Comparison of ENCODE assay signal across 25 mouse cellular contexts in the genomic region with DNA sequence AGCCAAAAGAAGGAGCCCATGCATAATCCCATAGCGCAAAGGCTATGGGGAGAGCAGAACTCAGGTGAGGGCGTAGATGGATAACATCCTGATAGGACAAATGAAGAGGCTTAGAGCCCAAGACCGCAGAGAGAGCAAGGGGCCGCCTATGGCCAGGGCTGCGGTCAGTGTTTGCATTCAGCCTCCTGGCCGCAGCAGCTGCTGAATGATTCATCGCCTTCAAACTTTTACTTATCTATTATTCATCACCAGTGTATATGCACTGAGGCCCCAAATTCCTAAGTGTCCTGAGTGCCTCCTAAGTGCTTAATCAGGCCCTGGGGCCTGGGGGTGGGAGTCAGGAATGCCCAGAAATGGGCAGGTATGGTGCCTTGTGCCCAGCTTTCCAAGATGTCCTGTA.
DNase-seq lines count a peak whose midpoint lies in the region; ATAC-seq and TF ChIP-seq lines count a peak whose summit lies in the region.
"Had no signal": no experiment of that assay in that cellular context is flagged by ENCODE, and none has a peak within 500 bp of the region (broad histone marks: within the 10 kb centered on the region; RNA-seq: fewer than 3 reads in every experiment).

No protein-coding gene starts in this region.

- peaks cover 20% of the 10 kb centered on the region for H3K4me1 ChIP-seq in midbrain, embryonic 10.5 days
- no peaks in the 10 kb centered on the region; the same call in 1 of the 2 replicates for H3K4me1 ChIP-seq in midbrain, postnatal 0 days (ENCODE audit: insufficient read depth, low read length)
- peaks cover 18% of the 10 kb centered on the region for H3K4me1 ChIP-seq in embryonic fibroblast, embryonic 13.5 days (ENCODE audit: control insufficient read depth, insufficient read depth, low read length)
- H3K4me1 ChIP-seq: heart, embryonic 12.5 days; heart, embryonic 15.5 days had no signal

- 89% methylated on average over 7 of the region's 7 CpGs for WGBS in midbrain, embryonic 10.5 days
- whole genome bisulfite sequencing in midbrain, postnatal 0 days = 80% methylated on average over 7 of the region's 7 CpGs

- H3K4me3 ChIP-seq in midbrain, embryonic 10.5 days = no peak overlapping the region
- no peak overlapping the region for H3K4me3 ChIP-seq in midbrain, postnatal 0 days (ENCODE audit: low read depth, low read length)
- H3K4me3 ChIP-seq in embryonic fibroblast, embryonic 13.5 days (ENCODE audit: insufficient read depth, low read length) = no peak overlapping the region
- H3K4me3 ChIP-seq: embryonic facial prominence, embryonic 12.5 days; embryonic facial prominence, embryonic 15.5 days; erythroblast, embryonic 14.5 days; forebrain, embryonic 12.5 days; forebrain, embryonic 15.5 days; heart, embryonic 12.5 days; heart, embryonic 15.5 days; hindbrain, embryonic 15.5 days had no signal

- DNase-seq in midbrain, embryonic 10.5 days (ENCODE audit: low spot score) = no peak
- DNase-seq in midbrain, postnatal 0 days (ENCODE audit: low spot score) = no peak
- peak; percentile 74 for DNase-seq in 3T3-L1 (ENCODE audit: low read depth, low spot score)
- no peak for DNase-seq in retina, postnatal 1 day
- no peak for DNase-seq in heart, adult 8-10 months (ENCODE audit: low spot score)
- DNase-seq: adrenal gland, adult 2 months; adrenal gland, postnatal 14 days; cerebellum, adult 11 months; cerebellum, adult 2 months; cerebellum, adult 9-11 months; gastrocnemius, postnatal 10 days; heart, adult 11 months; heart, postnatal 10 days; heart, postnatal 36 days had no signal

- H3K9me3 ChIP-seq in midbrain, embryonic 10.5 days (replicated peaks) = no peaks in the 10 kb centered on the region
- no peaks in the 10 kb centered on the region for H3K9me3 ChIP-seq in midbrain, postnatal 0 days (ENCODE audit: low read length)
- H3K9me3 ChIP-seq: embryonic facial prominence, embryonic 12.5 days; embryonic facial prominence, embryonic 15.5 days; forebrain, embryonic 12.5 days; forebrain, embryonic 15.5 days; G1E; heart, embryonic 12.5 days; heart, embryonic 15.5 days; hindbrain, embryonic 15.5 days had no signal

- H3K27me3 ChIP-seq in midbrain, embryonic 10.5 days (ENCODE audit: low read depth, poor library complexity, severe bottlenecking) = no peaks in the 10 kb centered on the region
- no peaks in the 10 kb centered on the region for H3K27me3 ChIP-seq in midbrain, postnatal 0 days (ENCODE audit: insufficient read depth, low read length)
- H3K27me3 ChIP-seq: embryonic facial prominence, embryonic 12.5 days; embryonic facial prominence, embryonic 15.5 days; forebrain, embryonic 15.5 days; heart, embryonic 15.5 days; hindbrain, embryonic 15.5 days had no signal

- H3K4me2 ChIP-seq in midbrain, postnatal 0 days (ENCODE audit: low read depth, low read length, poor library complexity, severe bottlenecking) = no peak overlapping the region
- H3K4me2 ChIP-seq: embryonic facial prominence, embryonic 12.5 days; embryonic facial prominence, embryonic 15.5 days; forebrain, embryonic 12.5 days; forebrain, embryonic 15.5 days; heart, embryonic 12.5 days; heart, embryonic 15.5 days; hindbrain, embryonic 15.5 days had no signal

- no peaks in the 10 kb centered on the region for H3K36me3 ChIP-seq in midbrain, embryonic 10.5 days
- no peaks in the 10 kb centered on the region for H3K36me3 ChIP-seq in midbrain, postnatal 0 days (ENCODE audit: insufficient read depth, low read length)
- H3K36me3 ChIP-seq: embryonic facial prominence, embryonic 12.5 days; embryonic facial prominence, embryonic 15.5 days; forebrain, embryonic 12.5 days; forebrain, embryonic 15.5 days; G1E; heart, embryonic 12.5 days; heart, embryonic 15.5 days; hindbrain, embryonic 15.5 days had no signal

- TF ChIP-seq POLR2A in embryonic fibroblast, embryonic 13.5 days (IDR thresholded peaks at IDR 0.05; ENCODE audit: low read depth, low read length) = no peak

- peak overlapping the region; percentile 55; the same call in 1 of the 2 replicates for H3K27ac ChIP-seq in midbrain, embryonic 10.5 days (replicated peaks)
- H3K27ac ChIP-seq in midbrain, postnatal 0 days (ENCODE audit: low read depth, low read length) = no peak overlapping the region
- H3K27ac ChIP-seq in embryonic fibroblast, embryonic 13.5 days (ENCODE audit: insufficient read depth, low read length) = peak overlapping the region; percentile 74
- H3K27ac ChIP-seq: embryonic facial prominence, embryonic 12.5 days; embryonic facial prominence, embryonic 15.5 days; forebrain, embryonic 12.5 days; forebrain, embryonic 15.5 days; heart, embryonic 15.5 days; hindbrain, embryonic 15.5 days had no signal

- TF ChIP-seq CTCF in midbrain, postnatal 0 days (IDR thresholded peaks at IDR 0.05) = no peak
- no peak for TF ChIP-seq CTCF in embryonic fibroblast, embryonic 13.5 days (IDR thresholded peaks at IDR 0.05; ENCODE audit: borderline replicate concordance, insufficient read depth, low read length)

- no peak for ATAC-seq in midbrain, postnatal 0 days (ENCODE audit: low FRiP score)
- ATAC-seq: forebrain, embryonic 15.5 days; intestine, postnatal 0 days had no signal

- no peak overlapping the region for H3K9ac ChIP-seq in midbrain, postnatal 0 days (replicated peaks; ENCODE audit: low read length, poor library complexity, severe bottlenecking)
- H3K9ac ChIP-seq: embryonic facial prominence, embryonic 12.5 days; embryonic facial prominence, embryonic 15.5 days; forebrain, embryonic 12.5 days; forebrain, embryonic 15.5 days; heart, embryonic 12.5 days; heart, embryonic 15.5 days; hindbrain, embryonic 15.5 days had no signal
